In genomic region chr8:91323511-91323910, GRCm38 (mm10) we compare ENCODE assay signal across 14 mouse cellular contexts. TPM values are rescaled to one million over a fixed set of nuclear protein-coding genes. Genes with fewer than 3 reads are reported as not detected.
DNase-seq lines count a peak whose midpoint lies in the region; ATAC-seq and TF ChIP-seq lines count a peak whose summit lies in the region.
"Had no signal": no experiment of that assay in that cellular context is flagged by ENCODE, and none has a peak within 500 bp of the region (broad histone marks: within the 10 kb centered on the region; RNA-seq: fewer than 3 reads in every experiment).

No protein-coding gene starts in this region.

- peaks cover 7% of the 10 kb centered on the region; the same call in 1 of the 2 replicates for H3K36me3 ChIP-seq in forebrain, embryonic 14.5 days (ENCODE audit: control insufficient read depth, insufficient read depth, low read length)
- H3K36me3 ChIP-seq in forebrain, embryonic 16.5 days (ENCODE audit: control insufficient read depth, insufficient read depth), result no peaks in the 10 kb centered on the region
- no peaks in the 10 kb centered on the region for H3K36me3 ChIP-seq in hindbrain, postnatal 0 days (ENCODE audit: insufficient read depth, low read length)
- no peaks in the 10 kb centered on the region for H3K36me3 ChIP-seq in hindbrain, embryonic 14.5 days (replicated peaks; ENCODE audit: control insufficient read depth, insufficient read depth)
- H3K36me3 ChIP-seq: midbrain, embryonic 12.5 days had no signal

- H3K27ac ChIP-seq in forebrain, embryonic 14.5 days (ENCODE audit: low read depth, low read length), result no peak overlapping the region
- H3K27ac ChIP-seq in forebrain, embryonic 16.5 days (ENCODE audit: low read length), result no peak overlapping the region; the same call in 1 of the 2 replicates
- H3K27ac ChIP-seq in hindbrain, postnatal 0 days, result no peak overlapping the region
- no peak overlapping the region for H3K27ac ChIP-seq in hindbrain, embryonic 14.5 days
- 0 out of 2 replicates have a peak overlapping the region, but pooled peaks have one; percentile 34 for H3K27ac ChIP-seq in olfactory bulb, adult 2 months (ENCODE audit: insufficient read depth, low read depth, low read length)
- H3K27ac ChIP-seq: kidney, embryonic 15.5 days; liver, embryonic 13.5 days; midbrain, embryonic 12.5 days; stomach, postnatal 0 days had no signal

- H3K27me3 ChIP-seq in forebrain, embryonic 14.5 days (replicated peaks; ENCODE audit: control insufficient read depth, insufficient read depth, low read length), result no peaks in the 10 kb centered on the region
- H3K27me3 ChIP-seq in forebrain, embryonic 16.5 days (replicated peaks; ENCODE audit: control insufficient read depth, insufficient read depth, low read length), result no peaks in the 10 kb centered on the region
- H3K27me3 ChIP-seq in hindbrain, postnatal 0 days (ENCODE audit: insufficient read depth, low read length), result no peaks in the 10 kb centered on the region
- no peaks in the 10 kb centered on the region for H3K27me3 ChIP-seq in hindbrain, embryonic 14.5 days (ENCODE audit: control insufficient read depth, insufficient read depth, low read length)
- H3K27me3 ChIP-seq: kidney, embryonic 15.5 days; liver, embryonic 13.5 days; midbrain, embryonic 12.5 days had no signal

- H3K4me1 ChIP-seq in forebrain, embryonic 14.5 days (ENCODE audit: control insufficient read depth, insufficient read depth, low read length), result no peaks in the 10 kb centered on the region; the same call in 1 of the 2 replicates
- peaks cover 21% of the 10 kb centered on the region for H3K4me1 ChIP-seq in forebrain, embryonic 16.5 days (replicated peaks; ENCODE audit: control insufficient read depth, insufficient read depth, low read length)
- peaks cover 5% of the 10 kb centered on the region; the same call in 1 of the 2 replicates for H3K4me1 ChIP-seq in hindbrain, postnatal 0 days (ENCODE audit: insufficient read depth, low read length)
- no peaks in the 10 kb centered on the region for H3K4me1 ChIP-seq in hindbrain, embryonic 14.5 days (replicated peaks; ENCODE audit: control insufficient read depth, insufficient read depth, low read length)
- H3K4me1 ChIP-seq in olfactory bulb, adult 2 months (ENCODE audit: control insufficient read depth, insufficient read depth, low read length), result peaks cover 12% of the 10 kb centered on the region

- TF ChIP-seq POLR2A in olfactory bulb, adult 2 months (IDR thresholded peaks at IDR 0.05; ENCODE audit: insufficient read depth, low read depth, low read length), result no peak

- no peak overlapping the region for H3K4me2 ChIP-seq in forebrain, embryonic 14.5 days (ENCODE audit: low read length)
- no peak overlapping the region for H3K4me2 ChIP-seq in forebrain, embryonic 16.5 days (ENCODE audit: low read length)
- H3K4me2 ChIP-seq in hindbrain, postnatal 0 days (ENCODE audit: low read depth, low read length), result no peak overlapping the region
- H3K4me2 ChIP-seq in hindbrain, embryonic 14.5 days (replicated peaks), result no peak overlapping the region
- H3K4me2 ChIP-seq: kidney, embryonic 15.5 days; liver, embryonic 13.5 days; midbrain, embryonic 12.5 days had no signal

- H3K9me3 ChIP-seq in forebrain, embryonic 14.5 days (replicated peaks; ENCODE audit: control insufficient read depth, low read length), result no peaks in the 10 kb centered on the region
- no peaks in the 10 kb centered on the region for H3K9me3 ChIP-seq in forebrain, embryonic 16.5 days (ENCODE audit: control insufficient read depth, low read length)
- H3K9me3 ChIP-seq in hindbrain, postnatal 0 days (ENCODE audit: low read length), result no peaks in the 10 kb centered on the region
- no peaks in the 10 kb centered on the region for H3K9me3 ChIP-seq in hindbrain, embryonic 14.5 days (ENCODE audit: control insufficient read depth, low read length)
- H3K9me3 ChIP-seq: kidney, embryonic 15.5 days; liver, embryonic 13.5 days; midbrain, embryonic 12.5 days had no signal

- WGBS in forebrain, embryonic 14.5 days, result 65% methylated on average over 7 of the region's 7 CpGs
- WGBS in forebrain, embryonic 16.5 days, result 54% methylated on average over 7 of the region's 7 CpGs
- 45% methylated on average over 7 of the region's 7 CpGs for WGBS in hindbrain, postnatal 0 days
- WGBS in hindbrain, embryonic 14.5 days, result 64% methylated on average over 7 of the region's 7 CpGs
- 45% methylated on average over 7 of the region's 7 CpGs for WGBS in olfactory bulb, adult 2 months

- no peak for TF ChIP-seq CTCF in hindbrain, postnatal 0 days (IDR thresholded peaks at IDR 0.05; ENCODE audit: low read depth)
- TF ChIP-seq CTCF in olfactory bulb, adult 2 months (IDR thresholded peaks at IDR 0.05; ENCODE audit: insufficient read depth, low read depth, low read length), result no peak

- DNase-seq in forebrain, embryonic 14.5 days (ENCODE audit: low spot score), result peak; percentile 50
- DNase-seq in hindbrain, postnatal 0 days (ENCODE audit: low spot score), result peak; percentile 30
- DNase-seq in hindbrain, embryonic 14.5 days (ENCODE audit: low spot score), result no peak
- peak; percentile 56 for DNase-seq in cerebellum, adult 9-11 months
- no peak for DNase-seq in adrenal gland, adult 18-20 months (ENCODE audit: low spot score in 2 of 2)
- DNase-seq: adrenal gland, postnatal 14 days; liver, embryonic 13.5 days; thymus, postnatal 4 days had no signal

- ATAC-seq in forebrain, embryonic 14.5 days, result no peak
- ATAC-seq in forebrain, embryonic 16.5 days, result no peak; the same call in 1 of the 2 replicates
- ATAC-seq in hindbrain, postnatal 0 days, result no peak
- no peak for ATAC-seq in hindbrain, embryonic 14.5 days (ENCODE audit: low FRiP score)
- ATAC-seq in megakaryocyte progenitor cell, adult 5-6 weeks (replicated peaks; ENCODE audit: poor library complexity), result no peak

- H3K9ac ChIP-seq in forebrain, embryonic 14.5 days (ENCODE audit: low read length), result no peak overlapping the region
- no peak overlapping the region for H3K9ac ChIP-seq in forebrain, embryonic 16.5 days (replicated peaks; ENCODE audit: low read depth, low read length)
- H3K9ac ChIP-seq in hindbrain, postnatal 0 days (replicated peaks; ENCODE audit: low read length), result no peak overlapping the region
- H3K9ac ChIP-seq in hindbrain, embryonic 14.5 days, result no peak overlapping the region
- H3K9ac ChIP-seq: kidney, embryonic 15.5 days; liver, embryonic 13.5 days; midbrain, embryonic 12.5 days had no signal

- no peak overlapping the region for H3K4me3 ChIP-seq in forebrain, embryonic 14.5 days (ENCODE audit: low read depth, low read length)
- no peak overlapping the region for H3K4me3 ChIP-seq in forebrain, embryonic 16.5 days (replicated peaks; ENCODE audit: low read length)
- no peak overlapping the region for H3K4me3 ChIP-seq in hindbrain, postnatal 0 days (ENCODE audit: low read length)
- H3K4me3 ChIP-seq in hindbrain, embryonic 14.5 days (replicated peaks; ENCODE audit: low read length), result no peak overlapping the region
- H3K4me3 ChIP-seq in olfactory bulb, adult 2 months (ENCODE audit: insufficient read depth, low read depth, low read length), result no peak overlapping the region
- H3K4me3 ChIP-seq: kidney, embryonic 15.5 days; liver, embryonic 13.5 days; midbrain, embryonic 12.5 days had no signal

RNA-seq across cellular contexts. Expression of gene Fto, which starts 10.2 kb away (rescaled TPM):
- polyA plus RNA-seq in forebrain, embryonic 14.5 days (2014; fragmentation: Nextera tagmentation; extraction: Ambion mirVana), result 103 and 111 TPM in 2 replicates
- 123 and 132 TPM in 2 replicates for polyA plus RNA-seq in forebrain, embryonic 16.5 days (2015; fragmentation: Nextera tagmentation; extraction: Ambion mirVana)
- total RNA-seq in hindbrain, postnatal 0 days (2014; rRNA removed), result 80.7 and 83.2 TPM in 2 replicates
- polyA plus RNA-seq in hindbrain, postnatal 0 days (2015; fragmentation: Nextera tagmentation; extraction: Ambion mirVana), result 106 and 122 TPM in 2 replicates
- 149 and 180 TPM in 2 replicates for polyA plus RNA-seq in hindbrain, embryonic 14.5 days (2014; fragmentation: Nextera tagmentation; extraction: Ambion mirVana)
- polyA plus RNA-seq in olfactory bulb, adult 2 months (2012; ENCODE audit: insufficient read depth, insufficient read length, low replicate concordance, missing spikeins), result not detected in 2 replicates
- total RNA-seq in adrenal gland, adult 18-20 months (2021), result 10 to 100 TPM; 73.6 to 78.4 TPM
- total RNA-seq in megakaryocyte progenitor cell, adult 5-6 weeks (2015), result 50.0 and 54.6 TPM in 2 replicates
- 26.4 and 34.7 TPM in 2 replicates for total RNA-seq in megakaryocyte progenitor cell, adult 5-6 weeks (2017)

RNA-seq across cellular contexts. Expression of gene Rpgrip1l, which starts 10.4 kb away (rescaled TPM):
- polyA plus RNA-seq in forebrain, embryonic 14.5 days (2014; fragmentation: Nextera tagmentation; extraction: Ambion mirVana), result 14.7 and 16.1 TPM in 2 replicates
- 13.5 and 13.7 TPM in 2 replicates for polyA plus RNA-seq in forebrain, embryonic 16.5 days (2015; fragmentation: Nextera tagmentation; extraction: Ambion mirVana)
- 5.5 and 6.8 TPM in 2 replicates for total RNA-seq in hindbrain, postnatal 0 days (2014; rRNA removed)
- polyA plus RNA-seq in hindbrain, postnatal 0 days (2015; fragmentation: Nextera tagmentation; extraction: Ambion mirVana), result 12.1 and 12.7 TPM in 2 replicates
- 12.9 and 14.2 TPM in 2 replicates for polyA plus RNA-seq in hindbrain, embryonic 14.5 days (2014; fragmentation: Nextera tagmentation; extraction: Ambion mirVana)
- not detected in 2 replicates for polyA plus RNA-seq in olfactory bulb, adult 2 months (2012; ENCODE audit: insufficient read depth, insufficient read length, low replicate concordance, missing spikeins)
- 1 to 10 TPM; 5.5 to 7.0 TPM for total RNA-seq in adrenal gland, adult 18-20 months (2021)
- total RNA-seq in megakaryocyte progenitor cell, adult 5-6 weeks (2015), result 10.1 and 13.6 TPM in 2 replicates
- total RNA-seq in megakaryocyte progenitor cell, adult 5-6 weeks (2017), result 11.6 and 14.6 TPM in 2 replicates

Comparison
In these comparisons a context has a peak if more than half of its experiments do, and no peak if none do; other contexts are left out.
1. DNase-seq: peak in forebrain, embryonic 14.5 days (single experiment), hindbrain, postnatal 0 days (single experiment) and cerebellum, adult 9-11 months (single experiment); none in hindbrain, embryonic 14.5 days (single experiment) and adrenal gland, adult 18-20 months (0 of 2).
2. RNA of gene Rpgrip1l, which starts 10.4 kb away (polyA plus RNA-seq): 14.7 to 16.1 TPM in forebrain, embryonic 14.5 days, 12.9 to 14.2 TPM in hindbrain, embryonic 14.5 days, 13.5 to 13.7 TPM in forebrain, embryonic 16.5 days and 12.1 to 12.7 TPM in hindbrain, postnatal 0 days; not detected in olfactory bulb, adult 2 months; every median in the first group is over 10 times any median in the second.